In the genomic region with DNA sequence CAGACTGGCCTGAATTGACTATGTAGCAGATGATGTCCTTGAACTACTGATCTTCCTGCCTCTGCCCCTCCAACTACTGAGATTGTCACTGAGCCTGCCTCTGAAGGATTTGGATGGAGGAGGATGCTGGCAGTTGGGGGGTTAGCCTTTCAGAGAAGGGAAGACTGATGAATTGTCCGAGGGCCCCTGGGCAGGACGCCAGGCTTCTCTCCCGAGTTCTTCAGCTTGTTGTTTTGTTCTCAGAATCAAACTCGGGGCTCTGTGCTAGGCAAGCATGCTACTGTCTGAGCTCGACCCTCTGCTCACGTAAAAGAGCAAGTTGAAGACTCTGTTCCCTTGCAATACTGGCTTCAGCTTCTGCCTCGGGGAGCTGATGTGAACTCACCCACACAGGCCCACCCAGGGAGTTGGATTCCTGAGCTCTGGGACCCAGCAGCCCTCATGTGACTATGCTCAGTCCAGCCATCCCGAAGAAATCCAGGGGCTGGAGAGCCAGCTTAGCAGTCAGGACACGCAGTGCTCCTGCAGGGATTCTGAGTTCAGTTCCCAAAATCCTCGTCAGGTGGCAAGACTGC, we compare ENCODE assay signal across 10 mouse cellular contexts. TPM values are rescaled to one million over a fixed set of nuclear protein-coding genes. Genes with fewer than 3 reads are reported as not detected.
DNase-seq lines count a peak whose midpoint lies in the region; ATAC-seq and TF ChIP-seq lines count a peak whose summit lies in the region.
"Had no signal": no experiment of that assay in that cellular context is flagged by ENCODE, and none has a peak within 500 bp of the region (broad histone marks: within the 10 kb centered on the region; RNA-seq: fewer than 3 reads in every experiment).

No protein-coding gene starts in this region.

- ATAC-seq in heart, embryonic 13.5 days (ENCODE audit: extremely low read depth, insufficient number of reproducible peaks, low FRiP score, low TSS enrichment): no peak
- ATAC-seq in heart, embryonic 12.5 days (ENCODE audit: insufficient number of reproducible peaks, low FRiP score): no peak
- ATAC-seq in lung, embryonic 16.5 days (ENCODE audit: low read depth): no peak
- peak; percentile 52 for ATAC-seq in forebrain, embryonic 13.5 days

- H3K4me2 ChIP-seq in heart, embryonic 13.5 days: no peak overlapping the region
- H3K4me2 ChIP-seq in heart, embryonic 12.5 days: no peak overlapping the region
- no peak overlapping the region for H3K4me2 ChIP-seq in lung, embryonic 16.5 days (ENCODE audit: low read depth, low read length)
- H3K4me2 ChIP-seq in forebrain, embryonic 13.5 days: no peak overlapping the region; the same call in 1 of the 2 replicates
- H3K4me2 ChIP-seq: embryonic facial prominence, embryonic 12.5 days; kidney, embryonic 15.5 days had no signal

- H3K4me3 ChIP-seq in heart, embryonic 13.5 days: no peak overlapping the region
- H3K4me3 ChIP-seq in heart, embryonic 12.5 days: no peak overlapping the region
- no peak overlapping the region for H3K4me3 ChIP-seq in lung, embryonic 16.5 days (ENCODE audit: low read length)
- no peak overlapping the region for H3K4me3 ChIP-seq in forebrain, embryonic 13.5 days
- H3K4me3 ChIP-seq in olfactory bulb, adult 2 months (ENCODE audit: insufficient read depth, low read depth, low read length): no peak overlapping the region
- H3K4me3 ChIP-seq: embryonic facial prominence, embryonic 12.5 days; kidney, embryonic 15.5 days had no signal

- 31% methylated on average over 10 of the region's 10 CpGs for WGBS in heart, embryonic 13.5 days
- WGBS in heart, embryonic 12.5 days: 36% methylated on average over 10 of the region's 10 CpGs
- WGBS in lung, embryonic 16.5 days: 27% methylated on average over 10 of the region's 10 CpGs
- WGBS in forebrain, embryonic 13.5 days: 13% methylated on average over 10 of the region's 10 CpGs
- WGBS in olfactory bulb, adult 2 months: 38% methylated on average over 10 of the region's 10 CpGs

- no peak for TF ChIP-seq CTCF in olfactory bulb, adult 2 months (IDR thresholded peaks at IDR 0.05; ENCODE audit: insufficient read depth, low read depth, low read length)

- no peaks in the 10 kb centered on the region for H3K27me3 ChIP-seq in heart, embryonic 13.5 days (replicated peaks)
- H3K27me3 ChIP-seq in heart, embryonic 12.5 days (replicated peaks): no peaks in the 10 kb centered on the region
- H3K27me3 ChIP-seq in lung, embryonic 16.5 days (ENCODE audit: control insufficient read depth, insufficient read depth, low read depth, low read length): no peaks in the 10 kb centered on the region
- H3K27me3 ChIP-seq in forebrain, embryonic 13.5 days: peaks cover 9% of the 10 kb centered on the region; the same call in 1 of the 2 replicates
- H3K27me3 ChIP-seq: kidney, embryonic 15.5 days had no signal

- no peaks in the 10 kb centered on the region for H3K36me3 ChIP-seq in heart, embryonic 13.5 days
- no peaks in the 10 kb centered on the region for H3K36me3 ChIP-seq in heart, embryonic 12.5 days
- H3K36me3 ChIP-seq in lung, embryonic 16.5 days (ENCODE audit: control insufficient read depth, insufficient read depth, low read length): no peaks in the 10 kb centered on the region
- H3K36me3 ChIP-seq in forebrain, embryonic 13.5 days (ENCODE audit: poor library complexity, severe bottlenecking): no peaks in the 10 kb centered on the region
- H3K36me3 ChIP-seq: embryonic facial prominence, embryonic 12.5 days; kidney, embryonic 15.5 days had no signal

- peaks cover 26% of the 10 kb centered on the region for H3K4me1 ChIP-seq in heart, embryonic 13.5 days
- H3K4me1 ChIP-seq in heart, embryonic 12.5 days (replicated peaks): peaks cover 18% of the 10 kb centered on the region
- peaks cover 16% of the 10 kb centered on the region for H3K4me1 ChIP-seq in lung, embryonic 16.5 days (replicated peaks; ENCODE audit: control insufficient read depth, insufficient read depth, low read length)
- H3K4me1 ChIP-seq in forebrain, embryonic 13.5 days: peaks cover 23% of the 10 kb centered on the region
- peaks cover 16% of the 10 kb centered on the region for H3K4me1 ChIP-seq in olfactory bulb, adult 2 months (ENCODE audit: control insufficient read depth, insufficient read depth, low read length)

- peak overlapping the region; percentile 55 for H3K9ac ChIP-seq in heart, embryonic 13.5 days
- H3K9ac ChIP-seq in heart, embryonic 12.5 days: no peak overlapping the region
- no peak overlapping the region for H3K9ac ChIP-seq in lung, embryonic 16.5 days (ENCODE audit: low read length)
- H3K9ac ChIP-seq in forebrain, embryonic 13.5 days: no peak overlapping the region
- H3K9ac ChIP-seq: embryonic facial prominence, embryonic 12.5 days; kidney, embryonic 15.5 days had no signal

- H3K9me3 ChIP-seq in heart, embryonic 13.5 days: no peaks in the 10 kb centered on the region
- H3K9me3 ChIP-seq in heart, embryonic 12.5 days (replicated peaks): no peaks in the 10 kb centered on the region
- H3K9me3 ChIP-seq in lung, embryonic 16.5 days (ENCODE audit: control insufficient read depth, low read length): no peaks in the 10 kb centered on the region
- H3K9me3 ChIP-seq in forebrain, embryonic 13.5 days (replicated peaks): no peaks in the 10 kb centered on the region
- H3K9me3 ChIP-seq: embryonic facial prominence, embryonic 12.5 days; kidney, embryonic 15.5 days had no signal

- no peak for DNase-seq in lung, postnatal 25 days (ENCODE audit: low spot score)
- DNase-seq in frontal cortex, postnatal 14 days (ENCODE audit: low spot score in 2 of 2): no peak
- DNase-seq in MN1 (ENCODE audit: low spot score): no peak

- no peak for TF ChIP-seq POLR2A in olfactory bulb, adult 2 months (IDR thresholded peaks at IDR 0.05; ENCODE audit: insufficient read depth, low read depth, low read length)

- H3K27ac ChIP-seq in heart, embryonic 13.5 days (replicated peaks): 0 out of 2 replicates have a peak overlapping the region, but pooled peaks have one; percentile 5
- no peak overlapping the region for H3K27ac ChIP-seq in heart, embryonic 12.5 days (ENCODE audit: poor library complexity, severe bottlenecking)
- peak overlapping the region; percentile 30; the same call in 1 of the 2 replicates for H3K27ac ChIP-seq in lung, embryonic 16.5 days (ENCODE audit: low read length)
- peak overlapping the region; percentile 27 for H3K27ac ChIP-seq in forebrain, embryonic 13.5 days
- peak overlapping the region; percentile 54; the same call in 1 of the 2 replicates for H3K27ac ChIP-seq in olfactory bulb, adult 2 months (ENCODE audit: insufficient read depth, low read depth, low read length)
- H3K27ac ChIP-seq: embryonic facial prominence, embryonic 12.5 days; kidney, embryonic 15.5 days had no signal

RNA-seq across cellular contexts. Expression of gene Ucp2, which starts 4.6 kb away (rescaled TPM):
- 189 and 197 TPM in 2 replicates for polyA plus RNA-seq in heart, embryonic 13.5 days (2015; fragmentation: Nextera tagmentation; extraction: Ambion mirVana)
- 240 and 245 TPM in 2 replicates for polyA plus RNA-seq in heart, embryonic 12.5 days (2016; fragmentation: Nextera tagmentation; extraction: Ambion mirVana)
- 306 and 325 TPM in 2 replicates for polyA plus RNA-seq in lung, embryonic 16.5 days (2015; fragmentation: Nextera tagmentation; extraction: Ambion mirVana)
- polyA plus RNA-seq in forebrain, embryonic 13.5 days (2015; fragmentation: Nextera tagmentation; extraction: Ambion mirVana): 43.9 and 46.0 TPM in 2 replicates
- 487 TPM in 1 of 2 replicates, not detected in the other for polyA plus RNA-seq in olfactory bulb, adult 2 months (2012; ENCODE audit: insufficient read depth, insufficient read length, low replicate concordance, missing spikeins)

RNA-seq across cellular contexts. Expression of gene Ucp3, which starts 15.8 kb away (rescaled TPM):
- 0.07 and 0.24 TPM in 2 replicates for polyA plus RNA-seq in heart, embryonic 13.5 days (2015; fragmentation: Nextera tagmentation; extraction: Ambion mirVana)
- polyA plus RNA-seq in heart, embryonic 12.5 days (2016; fragmentation: Nextera tagmentation; extraction: Ambion mirVana): 0.10 and 0.20 TPM in 2 replicates
- 0.09 TPM in 1 of 2 replicates, not detected in the other for polyA plus RNA-seq in lung, embryonic 16.5 days (2015; fragmentation: Nextera tagmentation; extraction: Ambion mirVana)
- not detected in 2 replicates for polyA plus RNA-seq in forebrain, embryonic 13.5 days (2015; fragmentation: Nextera tagmentation; extraction: Ambion mirVana)
- polyA plus RNA-seq in olfactory bulb, adult 2 months (2012; ENCODE audit: insufficient read depth, insufficient read length, low replicate concordance, missing spikeins): not detected in 2 replicates
- polyA plus RNA-seq: embryonic facial prominence, embryonic 12.5 days had no signal

RNA-seq across cellular contexts. Expression of gene Dnajb13, which starts 26.2 kb away (rescaled TPM):
- polyA plus RNA-seq in heart, embryonic 13.5 days (2015; fragmentation: Nextera tagmentation; extraction: Ambion mirVana): 0.19 and 0.29 TPM in 2 replicates
- 0.10 and 0.28 TPM in 2 replicates for polyA plus RNA-seq in heart, embryonic 12.5 days (2016; fragmentation: Nextera tagmentation; extraction: Ambion mirVana)
- polyA plus RNA-seq in lung, embryonic 16.5 days (2015; fragmentation: Nextera tagmentation; extraction: Ambion mirVana): 8.5 and 12.9 TPM in 2 replicates
- polyA plus RNA-seq in forebrain, embryonic 13.5 days (2015; fragmentation: Nextera tagmentation; extraction: Ambion mirVana): 2.1 and 3.7 TPM in 2 replicates
- polyA plus RNA-seq in olfactory bulb, adult 2 months (2012; ENCODE audit: insufficient read depth, insufficient read length, low replicate concordance, missing spikeins): not detected in 2 replicates

RNA-seq across cellular contexts. Expression of gene Coa4, which starts 48.3 kb away (rescaled TPM):
- 23.0 and 23.1 TPM in 2 replicates for polyA plus RNA-seq in heart, embryonic 13.5 days (2015; fragmentation: Nextera tagmentation; extraction: Ambion mirVana)
- 18.9 and 19.2 TPM in 2 replicates for polyA plus RNA-seq in heart, embryonic 12.5 days (2016; fragmentation: Nextera tagmentation; extraction: Ambion mirVana)
- polyA plus RNA-seq in lung, embryonic 16.5 days (2015; fragmentation: Nextera tagmentation; extraction: Ambion mirVana): 19.6 and 20.4 TPM in 2 replicates
- 17.0 TPM in 2 replicates for polyA plus RNA-seq in forebrain, embryonic 13.5 days (2015; fragmentation: Nextera tagmentation; extraction: Ambion mirVana)
- not detected in 2 replicates for polyA plus RNA-seq in olfactory bulb, adult 2 months (2012; ENCODE audit: insufficient read depth, insufficient read length, low replicate concordance, missing spikeins)
